Mouse (Mus musculus): ENCODE measurements around the gene Mchr1.
"Not testable (repeated sequence)": the region's sequence is repeated elsewhere in the genome, so short reads cannot be mapped to it uniquely, and the experiment has no call there.

Gene Mchr1

GRCm38 (mm10) chr15:81235086-81235920 lies at the start of gene Mchr1:
Gene Mchr1, plus strand, starts transcription at chr15:81235499.
- peak; percentile 40 for DNase-seq (ENCODE audit: low read depth, low spot score)

DNA sequence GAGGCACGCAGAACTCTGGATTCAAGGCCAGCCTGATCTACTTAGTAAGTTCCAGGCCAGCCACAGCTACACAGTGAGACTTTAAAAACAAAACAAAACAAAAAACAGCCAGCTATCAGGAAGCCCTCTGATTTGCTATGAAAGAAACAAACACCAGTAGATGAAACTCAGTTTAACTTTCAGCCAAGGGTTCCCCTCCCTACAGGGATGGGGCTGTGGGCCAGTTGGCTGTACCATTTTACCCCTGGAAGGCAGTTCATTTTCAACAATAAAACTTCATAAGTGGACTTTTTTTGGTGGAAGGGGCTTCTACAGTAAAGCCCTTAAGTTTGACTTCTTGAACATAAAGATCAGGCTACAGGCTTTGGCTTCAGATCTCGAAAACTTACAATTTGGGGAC lies 46.2 kb upstream of the Mchr1 start:
- no peak for DNase-seq (ENCODE audit: low read depth, low spot score)

GRCm38 (mm10) chr15:81190011-81190629 lies 45.2 kb upstream of the Mchr1 start:
- no peak for DNase-seq (ENCODE audit: low read depth, low spot score)

- peak; percentile 99 for DNase-seq (ENCODE audit: low read depth, low spot score)
These were observed 44.6 kb upstream of the Mchr1 start, which contains the start of gene Mrtfa for GRCm38 (mm10) chr15:81190630-81191178. Gene Mrtfa, minus strand, starts transcription at chr15:81190757.

DNA sequence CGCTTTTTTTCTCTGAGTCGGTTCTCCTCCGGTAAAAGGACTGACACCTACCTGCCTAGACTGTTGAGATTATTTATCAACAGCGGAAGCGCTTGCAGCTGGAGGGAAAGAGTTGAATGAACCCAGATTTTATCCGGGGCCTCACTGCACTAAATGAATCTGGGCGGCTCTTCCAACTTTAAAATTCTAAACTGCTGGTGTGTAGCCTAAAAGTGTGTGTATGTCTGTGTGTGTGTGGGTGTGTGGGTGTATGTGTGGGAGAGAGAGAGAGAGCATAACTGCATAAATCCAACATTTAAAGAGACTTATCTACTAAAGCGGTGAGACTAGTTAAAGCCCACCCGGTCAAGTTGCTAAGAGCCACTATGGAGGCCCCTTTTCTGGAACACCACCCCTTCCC lies 44.0 kb upstream of the Mchr1 start:
- no peak for DNase-seq (ENCODE audit: low read depth, low spot score)

DNA sequence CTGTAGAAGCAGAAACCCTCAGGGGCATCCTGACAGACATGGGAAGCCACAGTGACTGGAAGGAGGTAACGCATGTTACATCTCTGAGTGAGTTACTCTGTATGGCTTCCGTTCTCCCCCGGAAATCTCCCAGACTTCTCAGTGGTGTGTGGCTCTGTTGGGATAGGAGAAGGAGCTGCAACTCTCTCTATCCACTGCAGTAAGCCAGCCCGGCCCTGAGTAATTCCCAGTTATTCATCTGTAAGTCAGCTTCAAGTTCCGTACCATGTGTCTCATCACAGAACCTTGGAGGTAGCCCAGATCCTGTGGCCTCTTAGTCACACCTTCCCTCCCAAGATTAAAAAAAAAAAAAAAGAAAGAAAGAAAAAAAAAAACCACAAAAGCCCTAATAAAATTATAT lies 43.0 kb upstream of the Mchr1 start:
- no peak for DNase-seq (ENCODE audit: low read depth, low spot score)

- DNase-seq (ENCODE audit: low read depth, low spot score): no peak
These were observed 42.4 kb upstream of the Mchr1 start for GRCm38 (mm10) chr15:81192858-81193257.

- DNase-seq (ENCODE audit: low read depth, low spot score): no peak
These were observed 40.5 kb upstream of the Mchr1 start for GRCm38 (mm10) chr15:81194791-81195190.

DNA sequence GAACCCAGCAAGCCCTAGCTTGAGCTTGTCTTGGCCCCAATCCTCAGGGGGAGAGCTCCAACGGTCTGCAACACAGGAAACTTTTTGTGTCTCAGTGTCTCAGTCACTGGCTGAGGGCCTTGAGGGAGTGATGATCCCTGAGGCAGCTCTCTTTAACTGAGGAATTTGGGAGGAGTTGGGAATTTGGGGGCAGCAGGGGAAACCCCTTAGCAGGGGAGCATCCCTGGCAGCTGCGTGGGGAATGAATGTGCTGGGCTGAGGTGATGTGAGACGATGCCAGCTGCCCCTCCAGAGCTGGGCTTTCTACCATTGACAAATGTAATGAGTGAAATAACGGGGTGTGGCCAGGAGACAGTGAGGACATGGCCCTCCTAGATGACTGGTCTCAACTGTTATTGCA lies 39.9 kb upstream of the Mchr1 start:
- no peak for DNase-seq (ENCODE audit: low read depth, low spot score)

DNA sequence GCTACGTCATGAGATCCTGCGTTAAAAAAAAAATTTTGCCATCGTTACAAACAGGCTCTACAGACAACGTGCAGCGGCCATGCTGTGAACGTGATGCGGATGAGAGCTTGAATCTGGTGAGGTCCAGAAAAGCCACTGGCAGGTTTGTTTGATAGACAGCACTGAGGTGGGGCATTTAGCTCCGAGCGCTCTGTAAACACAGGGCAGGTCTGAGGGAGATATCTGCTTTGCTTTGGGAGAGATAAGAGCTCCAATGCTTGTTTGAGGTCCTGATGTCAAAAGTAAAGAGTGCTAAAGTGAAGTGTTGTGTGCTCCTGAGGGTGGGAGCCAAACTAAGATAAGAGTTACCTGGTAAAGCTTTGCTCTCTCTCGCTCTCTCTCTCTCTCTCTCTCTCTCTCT lies 38.1 kb upstream of the Mchr1 start:
- no peak for DNase-seq (ENCODE audit: low read depth, low spot score)

- DNase-seq (ENCODE audit: low read depth, low spot score): no peak
These were observed 36.9 kb upstream of the Mchr1 start for GRCm38 (mm10) chr15:81198447-81198846.

GRCm38 (mm10) chr15:81199372-81199959 lies 35.8 kb upstream of the Mchr1 start:
- DNase-seq (ENCODE audit: low read depth, low spot score): peak; percentile 72

DNA sequence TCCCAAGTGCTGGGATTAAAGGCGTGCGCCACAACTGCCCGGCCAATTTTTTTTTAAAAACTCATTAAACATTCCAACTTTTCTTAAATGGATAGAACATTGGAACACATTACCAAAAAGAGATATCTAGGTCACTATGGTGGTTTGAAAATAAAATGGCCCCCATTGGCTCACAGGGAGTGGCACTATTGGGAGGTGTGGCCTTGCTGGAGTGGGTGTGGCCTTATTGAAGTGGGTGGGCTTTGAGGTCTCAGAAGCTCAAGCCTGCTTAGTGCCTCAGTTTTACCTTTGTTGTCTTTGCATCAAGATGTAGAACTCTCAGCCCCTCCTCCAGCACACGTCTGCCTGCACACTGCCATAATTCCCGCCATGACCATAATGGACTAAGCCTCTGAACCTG lies 32.8 kb upstream of the Mchr1 start:
- DNase-seq (ENCODE audit: low read depth, low spot score): no peak

- DNase-seq (ENCODE audit: low read depth, low spot score): no peak
These were observed 24.8 kb upstream of the Mchr1 start for GRCm38 (mm10) chr15:81210496-81210895.

GRCm38 (mm10) chr15:81212976-81213375 lies 22.3 kb upstream of the Mchr1 start:
- no peak for DNase-seq (ENCODE audit: low read depth, low spot score)

- no peak for DNase-seq (ENCODE audit: low read depth, low spot score)
These were observed 18.2 kb upstream of the Mchr1 start for GRCm38 (mm10) chr15:81216906-81217653.

DNA sequence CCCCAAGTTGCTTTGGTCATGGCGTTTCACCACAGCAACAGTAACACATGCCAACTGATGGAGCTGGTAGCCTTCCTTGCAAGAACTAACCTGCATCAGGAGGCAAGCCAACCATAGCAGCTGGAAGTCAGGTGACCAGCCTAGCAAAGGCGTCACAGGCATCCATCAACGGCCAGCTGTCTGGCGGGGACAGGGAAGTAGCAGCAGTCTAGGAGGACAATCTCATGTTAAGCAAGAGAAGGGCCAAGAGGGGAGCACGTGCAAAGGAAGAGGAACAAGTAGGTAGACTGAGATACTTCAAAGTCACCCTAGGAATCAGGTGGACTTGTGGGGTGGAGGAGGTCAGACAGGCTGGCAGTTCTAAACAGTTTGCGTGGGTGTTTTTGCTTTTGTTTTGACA lies 16.2 kb upstream of the Mchr1 start:
- no peak for DNase-seq (ENCODE audit: low read depth, low spot score)

DNA sequence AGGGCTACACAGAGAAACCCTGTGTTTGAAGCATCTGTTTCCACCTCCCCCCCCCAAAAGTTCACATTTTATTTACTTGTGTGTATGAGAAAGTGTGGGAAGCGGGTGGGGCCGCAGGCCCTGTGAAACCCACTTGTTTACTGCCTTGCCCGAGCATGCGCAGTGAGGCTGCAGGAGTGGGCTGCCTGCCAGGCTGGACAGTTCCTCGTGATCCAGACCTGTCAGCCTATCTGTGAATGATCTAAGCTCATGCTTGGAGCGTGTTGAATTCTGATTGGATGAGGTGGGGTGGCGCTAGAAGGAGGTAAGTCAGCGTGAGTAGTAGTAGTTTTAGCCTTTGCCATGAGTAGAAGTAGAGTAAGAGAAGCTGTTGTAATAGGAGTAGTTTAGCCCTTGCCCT lies 15.2 kb upstream of the Mchr1 start:
- not testable (repeated sequence) for DNase-seq (ENCODE audit: low read depth, low spot score)

GRCm38 (mm10) chr15:81221446-81221845 lies 13.9 kb upstream of the Mchr1 start:
- DNase-seq (ENCODE audit: low read depth, low spot score): no peak

DNA sequence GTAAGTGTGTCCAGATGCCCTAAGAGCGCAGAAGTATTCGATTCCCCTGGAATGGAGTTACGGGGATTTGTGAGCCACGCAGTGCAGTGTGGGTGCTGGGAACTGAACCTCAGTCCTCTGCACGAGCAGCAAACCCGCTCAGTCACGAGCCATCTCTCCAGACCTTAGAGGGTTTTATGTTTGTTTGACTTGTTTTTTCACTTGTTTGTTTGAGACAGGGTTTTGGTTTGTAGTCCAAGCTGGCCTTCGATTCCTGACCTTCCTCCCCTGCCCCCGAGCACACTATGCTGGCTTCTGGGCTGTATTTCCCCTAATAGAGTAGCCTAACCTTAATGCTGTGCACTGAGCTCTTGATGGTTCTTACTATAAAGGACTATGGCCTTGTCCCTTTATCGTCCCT lies 10.3 kb upstream of the Mchr1 start:
- no peak for DNase-seq (ENCODE audit: low read depth, low spot score)

GRCm38 (mm10) chr15:81225732-81226131 lies 9.6 kb upstream of the Mchr1 start:
- no peak for DNase-seq (ENCODE audit: low read depth, low spot score)

- DNase-seq (ENCODE audit: low read depth, low spot score): no peak
These were observed 8.5 kb upstream of the Mchr1 start for GRCm38 (mm10) chr15:81226796-81227195.
